Comparison of ENCODE assay signal across 9 mouse cellular contexts in the genomic region with DNA sequence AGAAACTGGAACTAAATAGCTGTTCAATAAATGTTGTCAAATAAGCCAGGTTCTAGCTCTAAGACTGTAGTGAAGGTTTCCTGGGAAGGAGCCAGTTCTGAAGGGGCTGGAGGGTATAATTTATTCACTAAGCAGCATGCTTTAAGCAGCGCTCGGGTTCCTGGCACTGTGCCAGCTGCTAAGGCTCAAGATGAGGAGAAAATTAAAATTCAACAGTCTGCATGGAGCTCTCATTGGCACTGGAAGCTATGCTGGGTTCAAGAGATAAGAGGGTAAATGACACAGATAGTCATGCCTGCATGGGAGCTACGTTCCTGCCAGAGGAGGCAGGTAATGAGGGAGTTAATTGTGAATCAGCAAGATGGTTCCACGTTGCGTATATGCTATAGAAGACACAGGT. TPM values are rescaled to one million over a fixed set of nuclear protein-coding genes. Genes with fewer than 3 reads are reported as not detected.
A peak's percentile ranks its signal among the peaks of the same experiment; 100 is the strongest.
DNase-seq lines count a peak whose midpoint lies in the region; TF ChIP-seq lines count a peak whose summit lies in the region.
"Had no signal": no experiment of that assay in that cellular context is flagged by ENCODE, and none has a peak within 500 bp of the region (broad histone marks: within the 10 kb centered on the region; RNA-seq: fewer than 3 reads in every experiment).

No protein-coding gene starts in this region.

- DNase-seq in adrenal gland, postnatal 14 days = peak; percentile 21
- no peak for DNase-seq in adrenal gland, adult 8-10 months
- peak; percentile 8 for DNase-seq in lung, postnatal 14 days
- no peak for DNase-seq in lung, adult 2 months
- peak; percentile 41 to 56 for DNase-seq in layer of hippocampus, postnatal 14 days (ENCODE audit: low spot score in 2 of 2)
- peak; percentile 82 for DNase-seq in right cerebral cortex, postnatal 14 days
- DNase-seq in spleen, postnatal 36 days (ENCODE audit: low spot score in 2 of 2) = no peak
- DNase-seq in cerebellum, adult 9-11 months = no peak

- no peaks in the 10 kb centered on the region for H3K4me1 ChIP-seq in lung, adult 2 months (ENCODE audit: control insufficient read depth, insufficient read depth, low read length)

- TF ChIP-seq POLR2A in lung, adult 2 months (IDR thresholded peaks at IDR 0.05; ENCODE audit: borderline replicate concordance, extremely low read depth, low read depth, low read length) = no peak

- no peak for TF ChIP-seq CTCF in lung, adult 2 months (IDR thresholded peaks at IDR 0.05; ENCODE audit: insufficient read depth, low read length)

- no peak overlapping the region for H3K4me3 ChIP-seq in lung, adult 2 months (replicated peaks; ENCODE audit: extremely low read depth, low read depth, low read length)
- H3K4me3 ChIP-seq: limb, embryonic 15.5 days had no signal

- 51% methylated on average over 5 of the region's 5 CpGs for WGBS in lung, adult 2 months

RNA-seq across cellular contexts. Expression of gene Crhr1, which starts 26.3 kb away (rescaled TPM):
- 0.15 TPM in 1 of 2 replicates, not detected in the other for total RNA-seq in adrenal gland, postnatal 14 days (2021)
- total RNA-seq in adrenal gland, adult 8-10 months (2022) = 1 to 10 TPM in 1 of 4 experiments, under 1 TPM in 1, not detected in 2; 0.58 to 1.6 TPM
- not detected in 2 replicates for polyA plus RNA-seq in lung, adult 2 months (2012; rRNA removed)
- total RNA-seq in layer of hippocampus, postnatal 14 days (2021) = 1 to 10 TPM; 8.0 to 8.3 TPM
- polyA plus RNA-seq: limb, embryonic 15.5 days had no signal

Comparison
In these comparisons a context has a peak if more than half of its experiments do, and no peak if none do; other contexts are left out.
1. DNase-seq: peak in adrenal gland, postnatal 14 days (single experiment), lung, postnatal 14 days (single experiment), layer of hippocampus, postnatal 14 days (2 of 2) and right cerebral cortex, postnatal 14 days (single experiment); none in adrenal gland, adult 8-10 months (single experiment), lung, adult 2 months (single experiment), spleen, postnatal 36 days (0 of 2) and cerebellum, adult 9-11 months (single experiment).